In the genomic region with DNA sequence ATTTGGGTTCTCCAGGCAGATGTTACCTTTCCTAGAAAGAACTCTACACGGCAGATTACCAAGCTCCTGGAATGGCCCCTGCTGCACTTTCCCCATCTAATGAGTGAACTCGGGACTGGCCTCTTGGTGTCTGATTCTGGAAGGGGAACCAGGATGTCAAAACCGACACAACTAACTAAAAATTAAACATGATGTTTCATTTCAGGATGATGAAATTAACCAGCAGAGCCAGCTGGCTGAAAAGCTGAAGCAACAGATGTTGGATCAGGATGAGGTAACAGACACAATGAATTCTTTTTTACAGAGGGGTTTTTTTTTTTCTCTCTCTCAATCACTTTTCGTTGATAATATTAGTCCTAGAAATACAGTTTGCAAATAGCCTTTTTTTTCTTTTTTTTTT, we compare ENCODE assay signal across 1 mouse cellular context.
TF ChIP-seq lines count a peak whose summit lies in the region.

No protein-coding gene starts in this region.

TF ChIP-seq in MEL, 35 proteins besides CTCF, POLR2A, EP300 and RAD21 (continued from another document):
- TF ChIP-seq ZNF384 (IDR thresholded peaks at IDR 0.05; ENCODE audit: low read depth, low read length) = no peak; the same call in 1 of the 2 replicates
- no peak for TF ChIP-seq POLR2AphosphoS5 (IDR thresholded peaks at IDR 0.05; ENCODE audit: borderline replicate concordance, low read depth, low read length)
- no peak for TF ChIP-seq TAL1 (IDR thresholded peaks at IDR 0.05; ENCODE audit: low read length)
- no peak for TF ChIP-seq USF1 (IDR thresholded peaks at IDR 0.05; ENCODE audit: low read depth, low read length)
